Mouse (Mus musculus): ENCODE measurements around the gene Olfr541.

- TF ChIP-seq CTCF (IDR thresholded peaks at IDR 0.05; ENCODE audit: control insufficient read depth, insufficient read depth, insufficient read length): no peak
- TF ChIP-seq MAX (IDR thresholded peaks at IDR 0.05): no peak
- TF ChIP-seq USF1 (IDR thresholded peaks at IDR 0.05; ENCODE audit: low read depth): no peak
- TF ChIP-seq MYOG (IDR thresholded peaks at IDR 0.05; ENCODE audit: control insufficient read depth, extremely low read depth, insufficient read length): no peak
Measured at GRCm38 (mm10) chr7:140681651-140682050, 15.4 kb upstream of the Olfr541 start, which contains the start of gene Olfr45.

All from C2C12 (cell line).